Mouse (Mus musculus): ENCODE results near the gene Mettl7a2.
"Not testable (repeated sequence)": the region's sequence is repeated elsewhere in the genome, so short reads cannot be mapped to it uniquely, and the experiment has no call there.

Mettl7a2 gene

DNA sequence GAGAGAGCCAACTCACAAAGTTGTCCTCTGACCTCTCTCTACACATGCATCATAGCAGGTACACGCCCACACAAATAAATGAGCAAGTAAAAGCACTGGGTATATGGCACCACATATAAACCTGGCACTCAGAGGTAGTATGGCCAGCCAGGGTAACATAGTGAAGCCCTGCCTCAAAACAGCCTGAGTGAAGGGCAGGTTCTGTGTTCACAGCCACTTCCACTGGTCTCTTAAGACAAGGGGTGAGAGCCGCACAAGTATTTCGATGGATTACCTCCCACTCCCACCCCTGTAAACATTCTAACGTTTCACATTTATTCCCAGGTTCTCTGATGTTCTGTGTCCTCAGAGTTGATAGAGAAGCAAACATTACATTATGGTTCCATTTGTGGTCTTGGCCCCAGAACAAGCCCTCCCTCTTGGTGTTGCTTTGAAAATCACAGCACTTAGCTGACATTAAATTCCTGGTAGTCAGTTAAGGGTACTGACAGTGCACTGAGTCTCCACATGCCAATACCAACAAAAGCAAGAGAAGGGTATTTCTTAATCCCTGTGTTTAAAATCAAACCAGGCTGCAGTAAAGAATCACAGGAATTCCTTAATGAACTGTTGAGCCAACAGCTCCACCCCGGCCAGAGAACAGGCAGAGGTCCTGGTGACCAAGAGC lies 11.6 kb upstream of the Mettl7a2 start:
- not testable (repeated sequence) for DNase-seq

DNA sequence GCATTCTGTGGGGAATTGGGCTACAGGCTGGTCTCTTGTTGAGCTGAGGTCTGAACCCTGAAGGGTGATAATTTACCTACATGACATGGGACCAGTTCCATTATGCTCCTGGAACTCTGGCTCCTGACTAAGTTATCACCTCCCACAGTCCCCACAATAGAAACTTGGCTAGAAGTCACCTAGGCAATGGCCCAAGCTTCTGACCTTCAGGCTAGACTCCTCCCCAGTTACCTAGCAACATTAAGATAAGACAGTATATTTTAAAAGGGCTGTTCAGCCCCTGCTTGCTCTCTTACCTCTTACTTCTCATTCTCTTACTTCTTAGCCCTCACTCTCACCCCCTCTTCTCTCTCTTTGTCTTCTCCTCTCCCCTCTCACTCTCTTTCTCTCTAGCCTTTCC lies 7.5 kb upstream of the Mettl7a2 start:
- DNase-seq: no peak

- DNase-seq: no peak
Observed at GRCm38 (mm10) chr15:100346761-100347160, 6.2 kb upstream of the Mettl7a2 start.

DNA sequence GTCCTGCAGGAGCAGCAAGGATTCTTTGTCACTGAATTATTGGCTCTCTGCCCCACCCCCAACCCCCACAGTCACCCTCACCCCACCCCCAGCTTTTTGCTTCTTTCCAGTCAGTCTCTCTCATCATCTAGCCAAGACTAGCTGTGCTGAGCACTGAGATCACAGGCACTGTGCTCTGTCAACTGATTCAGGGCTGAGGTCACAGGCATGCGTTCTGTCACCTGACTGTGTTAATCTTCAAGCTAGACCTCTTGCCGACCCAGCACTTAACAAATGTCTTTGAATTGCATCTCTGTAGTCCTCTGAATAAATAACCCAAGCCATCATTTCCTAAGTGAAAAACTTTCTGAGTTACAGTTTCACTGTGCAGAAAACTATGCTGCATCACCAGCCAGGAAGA lies 3.5 kb upstream of the Mettl7a2 start:
- DNase-seq: no peak

- no peak for DNase-seq
Observed at GRCm38 (mm10) chr15:100351501-100352060, 1.4 kb upstream of the Mettl7a2 start.

GRCm38 (mm10) chr15:100353399-100353798 lies 399 bp downstream of the Mettl7a2 start:
- DNase-seq: not testable (repeated sequence)

- no peak for DNase-seq
Observed at GRCm38 (mm10) chr15:100355876-100356275, 2.9 kb downstream of the Mettl7a2 start.

DNA sequence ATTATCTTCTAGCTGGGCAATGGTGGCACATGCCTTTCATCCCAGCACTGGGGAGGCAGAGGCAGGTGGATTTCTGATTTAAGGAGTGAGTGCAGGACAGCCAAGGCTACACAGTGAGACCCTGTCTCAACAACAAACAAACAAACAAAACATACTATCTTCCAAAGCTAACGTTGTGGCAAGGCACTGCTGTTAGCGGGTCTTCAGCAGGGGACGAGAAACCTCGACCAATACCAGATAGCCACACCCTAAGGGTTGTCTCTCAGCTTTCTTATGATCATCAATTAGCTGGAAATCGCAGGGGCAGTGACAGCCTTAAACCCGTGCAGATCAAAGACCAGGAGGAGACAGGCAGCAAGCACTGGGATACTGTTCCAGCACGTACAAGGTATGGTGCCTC lies 11.2 kb downstream of the Mettl7a2 start, which contains the start of gene Higd1c:
Gene Higd1c, plus strand, starts transcription at position 301 of the 400 bp plus-strand sequence.
- DNase-seq: no peak

DNA sequence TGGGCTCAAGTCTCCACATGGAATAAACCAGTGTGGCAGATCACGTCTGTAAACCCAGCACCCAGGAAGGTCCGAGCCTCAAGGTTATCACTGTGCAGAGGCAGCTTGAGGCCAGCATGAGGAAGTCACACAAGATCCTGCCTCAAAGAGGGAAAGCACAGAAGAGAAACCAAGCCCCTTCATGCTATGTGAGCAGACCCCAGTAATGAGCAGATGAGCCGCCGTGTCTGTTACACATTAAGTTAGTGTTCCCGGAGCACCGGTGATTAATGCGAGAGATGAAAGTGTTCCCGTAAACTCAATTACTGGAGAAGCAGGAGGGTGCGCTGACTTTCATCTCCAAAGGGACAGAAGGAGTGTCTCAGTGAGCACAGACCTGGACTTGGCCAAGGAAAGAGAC lies 13.0 kb downstream of the Mettl7a2 start:
- not testable (repeated sequence) for DNase-seq

GRCm38 (mm10) chr15:100367119-100367518 lies 14.1 kb downstream of the Mettl7a2 start:
- DNase-seq: no peak

- peak; percentile 52 to 56 for DNase-seq
Observed at GRCm38 (mm10) chr15:100375066-100375465, 22.1 kb downstream of the Mettl7a2 start.

GRCm38 (mm10) chr15:100377847-100378505 lies 25.0 kb downstream of the Mettl7a2 start:
- not testable (repeated sequence) for DNase-seq

- no peak for DNase-seq
Observed at GRCm38 (mm10) chr15:100379658-100380057, 26.7 kb downstream of the Mettl7a2 start.

GRCm38 (mm10) chr15:100380104-100380503 lies 27.1 kb downstream of the Mettl7a2 start:
- no peak for DNase-seq

DNA sequence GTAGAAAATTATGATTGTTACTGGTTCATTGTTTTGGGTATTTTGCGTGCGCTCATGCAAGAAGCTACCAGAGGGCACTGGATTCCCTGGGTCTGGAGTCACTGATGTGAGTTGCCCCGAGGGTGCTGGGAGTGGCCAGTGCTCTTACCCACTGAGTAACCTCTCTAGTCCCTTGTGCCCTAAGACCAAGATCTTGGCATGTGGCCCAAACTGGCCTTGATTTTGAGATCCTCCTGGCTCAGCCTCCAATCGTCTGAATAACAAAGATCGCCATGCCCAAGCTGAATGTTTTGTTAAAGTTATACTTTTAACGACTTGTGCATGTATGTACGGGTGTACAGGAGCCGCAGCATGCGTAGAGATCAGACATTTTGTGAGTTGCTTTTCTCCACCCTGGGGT lies 32.7 kb downstream of the Mettl7a2 start:
- no peak for DNase-seq

DNA sequence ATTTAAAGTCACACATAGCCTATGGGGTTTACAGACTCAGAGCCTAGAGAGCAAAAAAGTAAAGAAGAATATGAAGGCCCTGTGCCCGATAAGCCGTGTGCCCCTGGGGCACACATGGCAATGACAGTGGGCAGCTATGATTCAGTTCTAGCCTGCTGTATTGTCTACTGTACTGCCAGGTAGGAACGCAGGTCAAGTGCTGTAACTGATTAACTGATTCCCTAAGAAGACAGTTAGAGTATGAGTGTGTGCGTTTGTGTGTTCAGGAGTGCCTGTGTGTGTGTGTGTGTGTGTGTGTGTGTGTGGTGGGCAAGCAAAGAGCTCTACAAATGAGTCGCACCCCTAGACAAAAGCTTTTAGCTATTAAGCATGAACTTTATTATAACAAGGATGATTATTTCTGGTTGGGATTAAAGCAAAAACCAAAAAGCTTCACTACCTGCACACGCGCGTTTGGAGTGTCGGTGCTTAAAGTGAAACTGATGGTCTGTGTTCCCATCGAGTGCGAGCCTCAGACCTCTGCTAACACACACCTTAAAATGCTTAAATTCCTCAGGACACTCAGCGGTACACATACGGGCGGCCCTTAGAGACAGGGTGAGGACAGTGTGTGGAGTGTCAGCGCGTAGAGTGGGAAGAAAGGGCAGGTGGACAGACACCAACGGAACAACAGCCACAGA lies 34.7 kb downstream of the Mettl7a2 start:
- DNase-seq: no peak

GRCm38 (mm10) chr15:100388224-100388835 lies 35.3 kb downstream of the Mettl7a2 start:
- no peak for DNase-seq

- DNase-seq: no peak
Observed at GRCm38 (mm10) chr15:100388886-100389285, 35.9 kb downstream of the Mettl7a2 start.

GRCm38 (mm10) chr15:100391066-100391465 lies 38.1 kb downstream of the Mettl7a2 start:
- DNase-seq: no peak

DNA sequence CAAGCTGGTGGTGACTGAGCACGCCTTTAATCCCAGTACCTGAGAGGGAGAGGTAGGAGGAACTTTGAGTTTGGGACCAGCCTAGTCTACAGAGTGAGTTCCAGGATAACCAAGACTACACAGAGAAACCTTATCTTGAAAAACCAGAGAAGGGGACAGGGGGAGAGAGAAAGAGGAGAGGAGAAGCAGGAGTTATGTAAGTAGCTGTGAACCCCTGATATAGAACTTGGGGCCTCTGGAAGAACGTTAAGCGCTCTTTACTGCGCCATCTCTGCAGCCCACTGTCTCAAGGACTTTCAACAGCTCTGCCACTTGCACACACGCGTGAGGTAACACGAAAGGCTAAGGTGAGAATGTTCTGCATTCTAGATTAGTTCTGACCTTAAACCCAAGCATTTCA lies 38.6 kb downstream of the Mettl7a2 start:
- DNase-seq: no peak

DNA sequence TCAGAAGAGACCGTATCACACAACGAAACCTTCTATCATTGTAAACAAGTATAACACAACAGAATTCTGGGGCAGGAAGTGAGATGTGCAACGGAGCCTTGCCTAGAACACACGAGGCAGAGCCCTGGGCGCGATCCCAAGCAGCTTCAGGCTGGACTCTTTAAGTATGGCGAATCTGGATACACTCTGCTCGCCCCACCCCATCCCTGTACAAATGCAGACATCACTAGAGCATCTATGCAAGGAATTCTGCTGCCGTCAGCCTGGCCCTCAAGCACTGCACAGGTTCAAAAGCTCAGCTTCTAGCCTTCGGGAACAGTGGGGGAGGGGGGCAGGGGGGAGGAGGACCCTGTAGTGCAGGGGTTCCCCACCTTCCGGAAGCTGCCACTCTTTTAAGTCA lies 40.0 kb downstream of the Mettl7a2 start:
- no peak for DNase-seq

DNA sequence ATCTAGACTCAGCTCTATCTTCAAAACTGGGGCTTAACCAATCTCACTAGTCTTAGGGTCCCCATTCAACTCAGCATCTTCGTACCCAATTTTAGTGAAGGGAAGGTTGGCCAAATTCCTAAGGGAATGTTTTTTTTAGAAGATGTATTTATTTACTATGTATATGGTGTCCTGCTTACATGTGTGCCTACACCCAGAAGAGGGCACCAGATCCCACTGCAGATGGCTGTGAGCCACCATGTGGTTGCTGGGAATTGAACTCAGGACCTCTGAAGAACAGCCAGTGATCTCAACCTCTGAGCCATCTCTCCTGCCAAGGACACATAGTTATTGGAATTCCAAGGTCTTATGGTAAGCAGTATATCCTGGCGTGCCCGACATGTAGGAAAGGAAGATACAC lies 42.6 kb downstream of the Mettl7a2 start:
- DNase-seq: no peak

GRCm38 (mm10) chr15:100400592-100401250 lies 47.7 kb downstream of the Mettl7a2 start:
- DNase-seq: no peak
